Comparison of ENCODE assay signal across 11 mouse cellular contexts in the genomic region with DNA sequence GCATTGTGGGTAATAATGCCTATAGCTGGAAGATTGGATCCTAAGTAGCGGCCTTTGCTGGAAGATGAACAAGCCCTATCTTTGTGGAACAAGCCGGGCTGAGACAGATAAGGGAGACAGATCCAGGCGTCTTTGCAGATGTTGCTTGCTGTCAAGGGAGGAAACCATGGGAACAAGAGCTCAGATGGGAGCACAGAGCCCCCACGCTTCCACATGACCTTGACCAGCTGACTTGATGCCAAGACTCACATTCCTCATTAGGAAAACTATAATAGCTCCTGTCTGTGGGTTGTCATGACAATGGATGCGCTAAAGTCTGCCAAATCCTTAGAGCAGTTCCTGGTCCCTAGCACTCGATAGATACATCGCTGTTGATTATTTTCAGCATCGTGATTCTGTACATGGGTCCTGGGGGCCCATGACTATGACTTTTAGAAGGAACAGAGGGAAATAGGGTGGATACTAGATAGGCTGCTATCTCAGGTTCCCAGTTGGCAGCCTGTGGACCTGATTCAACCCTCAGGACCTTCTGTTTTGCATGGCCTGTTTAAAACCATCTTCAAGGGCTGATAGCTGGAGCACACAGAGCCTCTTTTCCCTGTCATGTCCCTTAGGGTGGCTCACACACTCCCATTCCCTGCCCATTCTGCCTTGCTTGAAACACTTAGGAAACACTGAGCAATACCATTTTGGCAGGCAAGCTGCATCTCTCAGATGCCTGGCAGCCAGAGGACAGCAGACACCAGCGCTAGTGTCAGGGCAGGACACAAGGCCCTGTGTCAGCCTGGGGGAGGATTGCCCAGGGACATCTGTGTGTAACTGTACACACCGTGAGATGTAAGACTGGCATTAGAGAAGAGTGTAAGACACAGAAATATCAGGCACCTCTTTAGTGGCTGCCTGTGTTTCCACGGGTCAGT. TPM values are rescaled to one million over a fixed set of nuclear protein-coding genes. Genes with fewer than 3 reads are reported as not detected.
DNase-seq lines count a peak whose midpoint lies in the region; ATAC-seq lines count a peak whose summit lies in the region.
"Had no signal": no experiment of that assay in that cellular context is flagged by ENCODE, and none has a peak within 500 bp of the region (broad histone marks: within the 10 kb centered on the region; RNA-seq: fewer than 3 reads in every experiment).

No protein-coding gene starts in this region.

- ATAC-seq in heart, embryonic 16.5 days (replicated peaks; ENCODE audit: extremely low read depth, insufficient read depth, low FRiP score): peak; percentile 25; the same call in 1 of the 2 replicates
- ATAC-seq in hindbrain, embryonic 16.5 days: peak; percentile 73
- no peak for ATAC-seq in midbrain, embryonic 14.5 days (ENCODE audit: low FRiP score, low TSS enrichment)

- peaks cover 11% of the 10 kb centered on the region for H3K4me1 ChIP-seq in heart, embryonic 16.5 days (ENCODE audit: control insufficient read depth, insufficient read depth, low read length)
- peaks cover 16% of the 10 kb centered on the region for H3K4me1 ChIP-seq in heart, embryonic 10.5 days
- peaks cover 9% of the 10 kb centered on the region for H3K4me1 ChIP-seq in hindbrain, embryonic 16.5 days (ENCODE audit: control insufficient read depth, insufficient read depth, low read depth, low read length)
- peaks cover 15% of the 10 kb centered on the region for H3K4me1 ChIP-seq in midbrain, embryonic 14.5 days (ENCODE audit: control insufficient read depth, insufficient read depth, low read length)

- no peak overlapping the region for H3K27ac ChIP-seq in heart, embryonic 16.5 days (ENCODE audit: low read length)
- no peak overlapping the region; the same call in 1 of the 2 replicates for H3K27ac ChIP-seq in heart, embryonic 10.5 days
- H3K27ac ChIP-seq in hindbrain, embryonic 16.5 days (ENCODE audit: low read depth, low read length): peak overlapping the region; percentile 30; the same call in 1 of the 2 replicates
- peak overlapping the region; percentile 62 for H3K27ac ChIP-seq in midbrain, embryonic 14.5 days (replicated peaks; ENCODE audit: low read depth, low read length)
- H3K27ac ChIP-seq: heart, embryonic 15.5 days; liver, embryonic 15.5 days had no signal

- no peaks in the 10 kb centered on the region for H3K9me3 ChIP-seq in heart, embryonic 16.5 days (replicated peaks; ENCODE audit: control insufficient read depth, low read length)
- H3K9me3 ChIP-seq in heart, embryonic 10.5 days: no peaks in the 10 kb centered on the region
- H3K9me3 ChIP-seq in hindbrain, embryonic 16.5 days (ENCODE audit: control insufficient read depth, low read length): no peaks in the 10 kb centered on the region
- no peaks in the 10 kb centered on the region for H3K9me3 ChIP-seq in midbrain, embryonic 14.5 days (ENCODE audit: control insufficient read depth, low read length)
- H3K9me3 ChIP-seq: heart, embryonic 15.5 days; liver, embryonic 15.5 days had no signal

- H3K27me3 ChIP-seq in heart, embryonic 16.5 days (ENCODE audit: control insufficient read depth, insufficient read depth, low read length): no peaks in the 10 kb centered on the region
- no peaks in the 10 kb centered on the region for H3K27me3 ChIP-seq in heart, embryonic 10.5 days (ENCODE audit: insufficient read depth, poor library complexity, severe bottlenecking)
- no peaks in the 10 kb centered on the region for H3K27me3 ChIP-seq in hindbrain, embryonic 16.5 days (replicated peaks; ENCODE audit: control insufficient read depth, insufficient read depth, low read length)
- no peaks in the 10 kb centered on the region for H3K27me3 ChIP-seq in midbrain, embryonic 14.5 days (ENCODE audit: control insufficient read depth, insufficient read depth, low read length)
- H3K27me3 ChIP-seq: heart, embryonic 15.5 days had no signal

- no peak overlapping the region for H3K4me2 ChIP-seq in heart, embryonic 16.5 days (ENCODE audit: low read depth, low read length)
- no peak overlapping the region for H3K4me2 ChIP-seq in hindbrain, embryonic 16.5 days (ENCODE audit: low read length)
- H3K4me2 ChIP-seq in midbrain, embryonic 14.5 days (ENCODE audit: low read length): no peak overlapping the region
- H3K4me2 ChIP-seq: heart, embryonic 15.5 days; liver, embryonic 15.5 days had no signal

- no peaks in the 10 kb centered on the region for H3K36me3 ChIP-seq in heart, embryonic 16.5 days (ENCODE audit: control insufficient read depth, insufficient read depth)
- no peaks in the 10 kb centered on the region for H3K36me3 ChIP-seq in heart, embryonic 10.5 days
- no peaks in the 10 kb centered on the region for H3K36me3 ChIP-seq in hindbrain, embryonic 16.5 days (ENCODE audit: control insufficient read depth, insufficient read depth, low read length)
- H3K36me3 ChIP-seq in midbrain, embryonic 14.5 days (ENCODE audit: control insufficient read depth, insufficient read depth, low read length): no peaks in the 10 kb centered on the region
- H3K36me3 ChIP-seq: heart, embryonic 15.5 days; liver, embryonic 15.5 days had no signal

- no peak overlapping the region for H3K4me3 ChIP-seq in heart, embryonic 16.5 days (ENCODE audit: low read length)
- no peak overlapping the region for H3K4me3 ChIP-seq in heart, embryonic 10.5 days
- no peak overlapping the region for H3K4me3 ChIP-seq in hindbrain, embryonic 16.5 days (ENCODE audit: low read length)
- H3K4me3 ChIP-seq in midbrain, embryonic 14.5 days (replicated peaks; ENCODE audit: low read depth, low read length): no peak overlapping the region
- H3K4me3 ChIP-seq: heart, embryonic 15.5 days; liver, embryonic 15.5 days had no signal

- no peak for DNase-seq in heart, embryonic 10.5 days (ENCODE audit: low spot score)
- peak; percentile 72 for DNase-seq in adipocyte (ENCODE audit: low spot score)
- peak; percentile 59 for DNase-seq in midbrain, embryonic 14.5 days
- no peak for DNase-seq in cerebellum, adult 11-12 months
- DNase-seq in thymus, postnatal 4 days: no peak
- no peak for DNase-seq in urinary bladder, postnatal 14 days (ENCODE audit: low spot score)
- DNase-seq: cerebellum, adult 9-10 months had no signal

- 48% methylated on average over 11 of the region's 11 CpGs for WGBS in heart, embryonic 16.5 days
- WGBS in heart, embryonic 10.5 days: 62% methylated on average over 11 of the region's 11 CpGs
- 49% methylated on average over 11 of the region's 11 CpGs for WGBS in hindbrain, embryonic 16.5 days
- 64% methylated on average over 11 of the region's 11 CpGs for WGBS in midbrain, embryonic 14.5 days

- H3K9ac ChIP-seq in heart, embryonic 16.5 days (ENCODE audit: low read length): no peak overlapping the region
- H3K9ac ChIP-seq in hindbrain, embryonic 16.5 days (ENCODE audit: low read depth, low read length): no peak overlapping the region
- peak overlapping the region; percentile 16; the same call in 1 of the 2 replicates for H3K9ac ChIP-seq in midbrain, embryonic 14.5 days (replicated peaks; ENCODE audit: low read length)
- H3K9ac ChIP-seq: heart, embryonic 15.5 days; liver, embryonic 15.5 days had no signal

RNA-seq across cellular contexts. Expression of a gene that starts 11.9 kb away (rescaled TPM):
- polyA plus RNA-seq in heart, embryonic 16.5 days (2015; fragmentation: Nextera tagmentation; extraction: Ambion mirVana): 2.8 and 2.9 TPM in 2 replicates
- 4.8 and 5.4 TPM in 2 replicates for polyA plus RNA-seq in heart, embryonic 10.5 days (2016; fragmentation: Nextera tagmentation; extraction: Ambion mirVana)
- 6.2 and 6.4 TPM in 2 replicates for polyA plus RNA-seq in hindbrain, embryonic 16.5 days (2015; fragmentation: Nextera tagmentation; extraction: Ambion mirVana)
- polyA plus RNA-seq in midbrain, embryonic 14.5 days (2014; fragmentation: Nextera tagmentation; extraction: Ambion mirVana): 5.2 and 5.6 TPM in 2 replicates

RNA-seq across cellular contexts. Expression of a gene that starts 12.8 kb away (rescaled TPM):
- polyA plus RNA-seq in heart, embryonic 16.5 days (2015; fragmentation: Nextera tagmentation; extraction: Ambion mirVana): 3.9 and 5.1 TPM in 2 replicates
- polyA plus RNA-seq in heart, embryonic 10.5 days (2016; fragmentation: Nextera tagmentation; extraction: Ambion mirVana): 6.2 and 7.3 TPM in 2 replicates
- 0.64 and 1.2 TPM in 2 replicates for polyA plus RNA-seq in hindbrain, embryonic 16.5 days (2015; fragmentation: Nextera tagmentation; extraction: Ambion mirVana)
- 0.35 and 0.54 TPM in 2 replicates for polyA plus RNA-seq in midbrain, embryonic 14.5 days (2014; fragmentation: Nextera tagmentation; extraction: Ambion mirVana)

RNA-seq across cellular contexts. Expression of a gene that starts 23.9 kb away (rescaled TPM):
- 68.6 and 72.8 TPM in 2 replicates for polyA plus RNA-seq in heart, embryonic 16.5 days (2015; fragmentation: Nextera tagmentation; extraction: Ambion mirVana)
- polyA plus RNA-seq in heart, embryonic 10.5 days (2016; fragmentation: Nextera tagmentation; extraction: Ambion mirVana): 107 and 131 TPM in 2 replicates
- polyA plus RNA-seq in hindbrain, embryonic 16.5 days (2015; fragmentation: Nextera tagmentation; extraction: Ambion mirVana): 40.7 and 43.6 TPM in 2 replicates
- polyA plus RNA-seq in midbrain, embryonic 14.5 days (2014; fragmentation: Nextera tagmentation; extraction: Ambion mirVana): 34.1 and 38.1 TPM in 2 replicates

RNA-seq across cellular contexts. Expression of a gene that starts 51.9 kb away (rescaled TPM):
- polyA plus RNA-seq in heart, embryonic 16.5 days (2015; fragmentation: Nextera tagmentation; extraction: Ambion mirVana): 1.2 and 1.9 TPM in 2 replicates
- polyA plus RNA-seq in heart, embryonic 10.5 days (2016; fragmentation: Nextera tagmentation; extraction: Ambion mirVana): 0.27 and 0.40 TPM in 2 replicates
- polyA plus RNA-seq in hindbrain, embryonic 16.5 days (2015; fragmentation: Nextera tagmentation; extraction: Ambion mirVana): 0.36 and 0.64 TPM in 2 replicates
- 0.09 and 1.6 TPM in 2 replicates for polyA plus RNA-seq in midbrain, embryonic 14.5 days (2014; fragmentation: Nextera tagmentation; extraction: Ambion mirVana)

Comparison
In these comparisons a context has a peak if more than half of its experiments do, and no peak if none do; other contexts are left out.
1. H3K27ac ChIP-seq: peak in hindbrain, embryonic 16.5 days (single experiment) and midbrain, embryonic 14.5 days (single experiment); none in heart, embryonic 16.5 days (single experiment) and heart, embryonic 10.5 days (single experiment).
2. DNase-seq: peak in adipocyte (single experiment) and midbrain, embryonic 14.5 days (single experiment); none in heart, embryonic 10.5 days (single experiment), cerebellum, adult 11-12 months (single experiment), thymus, postnatal 4 days (single experiment) and urinary bladder, postnatal 14 days (single experiment).